ENCODE assay signal across 8 mouse cellular contexts in genomic region chr8:3630647-3631477, GRCm38 (mm10). TPM values are rescaled to one million over a fixed set of nuclear protein-coding genes. Genes with fewer than 3 reads are reported as not detected.
DNase-seq lines count a peak whose midpoint lies in the region; ATAC-seq lines count a peak whose summit lies in the region.

Stxbp2 (plus strand) TSS chr8:3630955.

- no peaks in the 10 kb centered on the region for H3K9me3 ChIP-seq in forebrain, embryonic 15.5 days
- H3K9me3 ChIP-seq in intestine, embryonic 15.5 days: no peaks in the 10 kb centered on the region

- peak within 1 kb of the TSS; percentile 70 for H3K4me2 ChIP-seq in forebrain, embryonic 15.5 days (replicated peaks)
- peak within 1 kb of the TSS; percentile 79 for H3K4me2 ChIP-seq in intestine, embryonic 15.5 days (replicated peaks)

- no peaks in the 10 kb centered on the region for H3K27me3 ChIP-seq in forebrain, embryonic 15.5 days
- no peaks in the 10 kb centered on the region for H3K27me3 ChIP-seq in intestine, embryonic 15.5 days (replicated peaks)

- peak; percentile 87 for ATAC-seq in forebrain, embryonic 15.5 days (replicated peaks)
- ATAC-seq in intestine, embryonic 15.5 days: peak; percentile 97

- 4% methylated on average over 47 of the region's 47 CpGs for WGBS in forebrain, embryonic 15.5 days
- WGBS in intestine, embryonic 15.5 days: 5% methylated on average over 47 of the region's 47 CpGs

- DNase-seq in WW6 (ENCODE audit: low read depth, low spot score): peak; percentile 76
- DNase-seq in cerebellum, adult 11-12 months: peak; percentile 86
- peak; percentile 67 to 75 for DNase-seq in left cerebral cortex, postnatal 36 days (ENCODE audit: low spot score in 2 of 2)
- peak; percentile 68 for DNase-seq in mesoderm, embryonic 11.5 days (ENCODE audit: low read depth, low spot score)
- peak; percentile 61 to 63 for DNase-seq in right cerebral cortex, postnatal 36 days (ENCODE audit: low spot score in 2 of 2)
- DNase-seq in adipocyte (ENCODE audit: low spot score): no peak

- peak within 1 kb of the TSS; percentile 39 for H3K9ac ChIP-seq in forebrain, embryonic 15.5 days (replicated peaks)
- H3K9ac ChIP-seq in intestine, embryonic 15.5 days: peak within 1 kb of the TSS; percentile 65

- intact Hi-C loops in left cerebral cortex, postnatal 36 days (cut with DNase I): no loop called here

- H3K4me1 ChIP-seq in forebrain, embryonic 15.5 days: peaks cover 13% of the 10 kb centered on the region
- no peaks in the 10 kb centered on the region for H3K4me1 ChIP-seq in intestine, embryonic 15.5 days (replicated peaks)

- no peaks in the 10 kb centered on the region for H3K36me3 ChIP-seq in forebrain, embryonic 15.5 days
- H3K36me3 ChIP-seq in intestine, embryonic 15.5 days: 0 out of 2 replicates have a peak, but pooled peaks cover 3% of the 10 kb centered on the region

- peak within 1 kb of the TSS; percentile 57 for H3K4me3 ChIP-seq in forebrain, embryonic 15.5 days
- H3K4me3 ChIP-seq in intestine, embryonic 15.5 days (replicated peaks): peak within 1 kb of the TSS; percentile 61

- H3K27ac ChIP-seq in forebrain, embryonic 15.5 days (replicated peaks): no peak within 1 kb of the TSS
- H3K27ac ChIP-seq in intestine, embryonic 15.5 days: no peak within 1 kb of the TSS

RNA-seq across cellular contexts. Expression of gene Stxbp2, which starts in this region (rescaled TPM):
- polyA plus RNA-seq in forebrain, embryonic 15.5 days (2015; fragmentation: Nextera tagmentation; extraction: Ambion mirVana): 50.7 and 61.9 TPM in 2 replicates
- polyA plus RNA-seq in intestine, embryonic 15.5 days (2015; fragmentation: Nextera tagmentation; extraction: Ambion mirVana): 110 and 123 TPM in 2 replicates
- 10 to 100 TPM; 44.0 to 61.7 TPM for total RNA-seq in left cerebral cortex, postnatal 36 days (2021)
